Mouse (Mus musculus): Measurements from ENCODE around the gene Bsdc1. TPM values are rescaled to one million over a fixed set of nuclear protein-coding genes. Genes with fewer than 3 reads are reported as not detected.
"Not testable (repeated sequence)": the region's sequence is repeated elsewhere in the genome, so short reads cannot be mapped to it uniquely, and the experiment has no call there.

The Bsdc1 gene
- total RNA-seq, 2 experiments from 2014 or later: 48.2 to 52.0 TPM

DNA sequence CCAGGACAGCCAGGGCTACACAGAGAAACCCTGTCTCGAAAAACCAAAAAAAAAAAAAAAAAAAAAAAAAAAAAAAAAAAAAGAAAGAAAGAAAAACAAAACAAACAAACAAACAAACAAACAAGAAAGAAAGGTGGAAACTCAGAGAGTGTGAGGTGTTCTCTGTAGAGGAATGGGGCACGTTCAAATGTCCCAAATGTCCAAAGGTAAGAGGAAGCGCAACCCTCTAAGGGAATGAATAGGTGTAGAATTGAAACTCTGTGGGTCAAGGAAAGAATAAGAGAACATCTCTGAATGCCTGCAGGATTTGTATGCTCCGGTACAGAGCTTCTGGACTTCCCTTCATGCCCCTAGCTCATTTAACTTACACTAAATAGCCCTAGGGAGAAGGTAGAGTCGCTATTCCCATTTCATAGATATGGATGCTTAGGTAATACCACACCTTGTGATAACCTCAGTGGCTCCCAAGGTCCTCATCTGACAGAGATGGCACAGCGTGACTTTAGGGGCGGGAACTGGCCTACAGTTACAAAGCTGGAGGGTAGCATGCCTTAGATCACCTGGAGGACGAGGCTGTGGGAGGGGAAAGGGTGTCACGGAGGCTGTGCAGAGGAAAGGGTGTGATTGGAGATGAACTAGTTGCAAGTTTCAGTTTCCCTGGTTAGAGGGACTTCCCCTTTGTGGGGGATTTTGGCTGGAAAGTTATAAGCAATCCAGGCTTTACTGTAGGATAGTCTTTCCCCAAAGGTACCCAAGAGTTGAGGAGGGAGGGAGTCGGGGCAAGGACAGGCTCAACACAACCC is 46.3 kb downstream of the Bsdc1 start:
- DNase-seq (ENCODE audit: low spot score in 2 of 2): no peak
- intact Hi-C loops (cut with DNase I): no loop called here

DNA sequence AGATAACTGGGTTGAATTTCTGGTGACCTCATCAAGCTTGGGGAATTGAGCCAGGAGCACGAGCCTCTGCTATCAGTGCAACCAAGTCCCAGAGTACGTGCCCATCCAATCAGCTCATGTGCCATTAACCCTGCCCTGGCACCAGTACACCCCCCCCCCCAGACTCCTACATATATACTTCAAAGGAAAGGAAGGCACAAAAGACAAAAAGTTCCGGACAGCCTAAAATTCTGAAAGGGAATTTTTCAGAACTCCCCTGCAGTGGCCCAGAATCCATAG is 46.8 kb downstream of the Bsdc1 start:
- intact Hi-C loops (cut with DNase I): no loop called here
- DNase-seq (ENCODE audit: low spot score in 2 of 2): no peak

GRCm38 (mm10) chr4:129508834-129509600 is 47.6 kb downstream of the Bsdc1 start:
- intact Hi-C loops (cut with DNase I): no loop called here
- no peak for DNase-seq (ENCODE audit: low spot score in 2 of 2)

GRCm38 (mm10) chr4:129509650-129510049 is 48.3 kb downstream of the Bsdc1 start:
- intact Hi-C loops (cut with DNase I): no loop called here
- DNase-seq (ENCODE audit: low spot score in 2 of 2): no peak

DNA sequence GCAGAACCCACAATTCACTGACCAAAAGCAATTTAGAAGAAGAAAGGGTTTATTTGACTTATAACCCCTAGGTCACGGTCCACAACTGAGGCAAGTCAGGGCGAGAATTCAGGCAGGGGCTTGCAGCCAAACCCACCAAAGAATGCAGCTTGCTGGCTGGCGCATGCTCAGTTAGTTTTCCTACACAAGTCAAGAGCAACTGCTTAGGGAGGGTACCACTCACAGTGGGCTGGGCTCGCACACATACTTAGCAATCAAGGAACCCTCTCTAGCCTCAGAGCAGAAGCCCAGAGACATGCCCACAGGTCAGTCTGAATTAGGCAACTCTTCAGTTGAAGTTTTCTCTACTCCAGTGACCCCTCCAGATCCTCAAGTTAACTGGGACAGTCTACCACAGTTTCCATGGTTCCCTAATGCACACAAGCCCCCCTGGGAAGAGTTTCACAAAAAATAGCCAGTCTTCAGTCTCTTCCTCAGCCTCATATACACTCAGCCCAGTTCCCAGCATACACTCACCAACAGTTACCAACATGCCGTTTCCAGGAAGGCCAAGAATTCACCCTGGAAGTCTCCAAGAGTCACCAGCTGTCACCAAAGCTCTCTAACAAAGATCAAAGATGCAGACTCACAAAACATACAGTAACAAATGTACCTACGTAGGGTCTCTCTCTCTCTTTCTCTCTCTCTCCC is 49.5 kb downstream of the Bsdc1 start:
- no peak for DNase-seq (ENCODE audit: low spot score in 2 of 2)
- intact Hi-C loops (cut with DNase I): no loop called here

GRCm38 (mm10) chr4:129511413-129512096 is 50.2 kb downstream of the Bsdc1 start:
- intact Hi-C loops (cut with DNase I): no loop called here
- no peak for DNase-seq (ENCODE audit: low spot score in 2 of 2)

GRCm38 (mm10) chr4:129513086-129513767 is 51.8 kb downstream of the Bsdc1 start, which contains the start of gene Marcksl1:
Gene Marcksl1 (plus strand): TSS chr4:129513581.
- peak; percentile 89 to 93 for DNase-seq (ENCODE audit: low spot score in 2 of 2)
- intact Hi-C loops (cut with DNase I): no loop called here

DNA sequence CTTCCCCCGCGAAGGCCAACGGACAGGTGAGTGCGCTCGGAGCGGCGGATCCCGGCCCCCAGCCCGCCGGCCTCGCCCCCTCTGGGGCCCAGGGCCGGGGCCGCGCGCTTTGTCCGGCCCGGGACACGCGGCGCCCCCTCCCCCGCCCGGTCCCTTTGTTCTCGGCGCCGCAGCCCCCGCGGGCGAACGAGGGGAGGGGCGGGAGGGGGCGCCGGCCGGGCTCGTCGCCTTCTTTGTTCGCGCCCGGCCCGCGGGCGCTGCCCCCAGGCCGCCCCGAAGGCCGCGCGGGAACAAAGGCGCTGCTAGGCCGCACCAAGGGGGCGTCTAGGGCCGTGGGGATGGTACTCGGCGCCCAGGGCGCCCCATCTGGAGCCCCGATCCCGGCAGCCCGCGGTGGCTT is 52.5 kb downstream of the Bsdc1 start:
- intact Hi-C loops (cut with DNase I): loop anchor here (1.0 kb wide), 1 partner anchor 19 kb away; no protein-coding TSS in a partner anchor
- DNase-seq (ENCODE audit: low spot score in 2 of 2): no peak

DNA sequence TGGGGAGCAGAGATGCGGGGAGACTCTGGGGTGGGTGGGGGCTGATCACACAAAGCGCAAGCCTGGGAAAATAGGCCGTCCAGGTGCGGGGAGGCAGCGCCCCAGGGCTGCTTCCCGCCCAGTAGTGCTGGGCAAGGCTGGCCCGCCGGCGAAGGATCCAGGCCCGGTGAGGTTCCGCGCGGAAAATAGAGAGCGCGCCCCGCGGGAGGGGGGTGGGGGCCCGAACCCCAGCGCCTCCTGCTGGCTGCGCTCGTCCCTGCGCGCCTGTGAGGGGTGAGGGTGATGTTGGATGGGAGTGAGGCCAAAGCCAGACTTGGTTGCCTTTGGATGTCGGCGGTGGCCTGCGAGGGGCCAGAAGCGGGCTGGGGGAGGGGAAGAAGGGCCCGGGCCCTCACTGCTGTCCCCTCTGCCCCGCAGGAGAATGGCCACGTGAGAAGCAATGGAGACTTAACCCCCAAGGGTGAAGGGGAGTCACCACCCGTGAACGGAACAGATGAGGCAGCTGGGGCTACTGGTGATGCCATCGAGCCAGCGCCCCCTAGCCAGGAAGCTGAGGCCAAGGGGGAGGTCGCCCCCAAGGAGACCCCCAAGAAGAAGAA is 53.0 kb downstream of the Bsdc1 start:
- DNase-seq (ENCODE audit: low spot score in 2 of 2): peak; percentile 52 to 68
- intact Hi-C loops (cut with DNase I): loop anchor here (1.0 kb wide), 1 partner anchor 19 kb away; no protein-coding TSS in a partner anchor

DNA sequence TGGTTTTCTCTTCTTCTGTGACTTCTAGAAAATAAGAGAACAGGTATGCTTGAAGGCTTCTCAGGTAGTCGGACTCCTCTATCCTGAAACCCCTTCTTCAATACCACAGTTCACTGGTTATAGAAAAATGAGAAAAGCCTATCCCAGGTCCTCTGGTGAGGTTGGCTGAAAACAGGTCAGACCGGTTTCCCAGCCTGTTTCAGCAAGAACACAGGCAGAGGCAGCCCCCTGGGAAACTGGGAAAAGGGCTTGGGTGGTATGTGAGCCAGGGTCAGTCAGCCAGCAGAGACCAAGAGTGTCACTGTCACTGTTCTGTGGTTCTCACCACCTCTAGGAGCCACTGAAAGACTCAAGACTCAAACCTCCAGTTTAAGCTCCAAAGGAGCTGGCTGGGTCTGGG is 55.5 kb downstream of the Bsdc1 start:
- intact Hi-C loops (cut with DNase I): no loop called here
- no peak for DNase-seq (ENCODE audit: low spot score in 2 of 2)

GRCm38 (mm10) chr4:129518519-129518918 is 57.1 kb downstream of the Bsdc1 start:
- no peak for DNase-seq (ENCODE audit: low spot score in 2 of 2)
- intact Hi-C loops (cut with DNase I): no loop called here

DNA sequence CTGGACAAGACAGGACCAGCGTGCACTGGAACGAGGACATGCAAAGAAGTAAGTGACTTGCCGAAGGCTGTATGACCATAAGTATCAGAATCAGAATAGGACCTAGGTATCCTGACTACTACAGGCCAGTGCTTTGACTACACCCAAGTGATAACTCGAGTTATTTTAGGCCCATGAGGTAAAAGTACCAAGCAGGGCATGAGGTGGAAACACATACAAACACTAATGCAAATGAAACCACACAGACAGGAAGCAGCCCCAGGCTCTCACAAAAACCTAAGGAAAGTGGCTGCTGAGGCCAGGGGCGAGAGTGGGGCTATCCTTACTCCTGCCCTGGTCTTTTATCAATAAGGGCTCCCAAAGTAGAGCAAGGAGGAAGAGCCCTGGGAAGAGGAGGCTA is 64.0 kb downstream of the Bsdc1 start:
- intact Hi-C loops (cut with DNase I): no loop called here
- no peak for DNase-seq (ENCODE audit: low spot score in 2 of 2)

DNA sequence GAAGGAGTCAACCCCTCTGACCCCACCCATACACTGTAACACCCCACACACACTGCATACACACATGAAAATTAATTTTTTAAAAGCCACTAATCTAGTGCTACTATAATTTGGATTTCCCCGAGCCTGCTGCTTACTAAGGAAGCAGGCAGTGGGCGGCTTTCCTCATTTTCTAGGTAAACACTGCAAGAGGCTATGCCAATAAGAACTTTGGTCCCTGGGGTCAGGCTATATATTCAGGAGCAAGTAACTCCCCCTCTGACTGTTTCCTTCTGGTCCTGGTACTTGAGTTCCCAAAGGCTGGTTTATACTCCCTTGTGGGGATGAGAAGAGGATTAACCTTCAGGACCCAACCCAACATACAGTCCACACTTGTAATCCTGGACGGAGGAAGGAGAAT is 64.5 kb downstream of the Bsdc1 start:
- intact Hi-C loops (cut with DNase I): no loop called here
- DNase-seq (ENCODE audit: low spot score in 2 of 2): no peak

- DNase-seq (ENCODE audit: low spot score in 2 of 2); intact Hi-C loops (cut with DNase I): not testable (repeated sequence)
Observed at GRCm38 (mm10) chr4:129528901-129529300, 67.5 kb downstream of the Bsdc1 start.

Other genes starting within 250 kb of the Bsdc1 start
- 10 to 100 TPM; 17.9 to 21.1 TPM for gene C77080, start 200.2 kb upstream of the Bsdc1 start, total RNA-seq (2021)
- gene Sync, start 174.0 kb upstream of the Bsdc1 start, total RNA-seq (2021): 1 to 10 TPM; 1.2 to 2.2 TPM
- 100 to 1,000 TPM; 124 to 129 TPM for gene Rbbp4, start 126.2 kb upstream of the Bsdc1 start, total RNA-seq (2021)
- gene Zbtb8os, start 125.9 kb upstream of the Bsdc1 start, total RNA-seq (2021): 10 to 100 TPM; 22.4 to 23.5 TPM
- 1 to 10 TPM; 7.4 to 8.0 TPM for gene Zbtb8a, start 83.5 kb upstream of the Bsdc1 start, total RNA-seq (2021)
- 1 to 10 TPM; 4.4 TPM for gene Zbtb8b, start 20.7 kb upstream of the Bsdc1 start, total RNA-seq (2021)
- under 1 TPM; 0.29 to 0.44 TPM for gene Tssk3, start 29.4 kb downstream of the Bsdc1 start, total RNA-seq (2021)
- gene Fam229a, start 29.6 kb downstream of the Bsdc1 start, total RNA-seq (2021): under 1 TPM in 1 of 2 experiments, not detected in 1; 0.87 TPM
- 100 to 1,000 TPM; 538 to 599 TPM for gene Marcksl1, start 52.0 kb downstream of the Bsdc1 start, total RNA-seq (2021)
- 10 to 100 TPM; 27.2 to 30.2 TPM for gene Hdac1, start 81.1 kb downstream of the Bsdc1 start, total RNA-seq (2021)
- gene Lck, start 112.1 kb downstream of the Bsdc1 start, total RNA-seq (2021): 1 to 10 TPM; 5.5 to 8.5 TPM
- not detected for gene Fam167b, start 117.0 kb downstream of the Bsdc1 start, total RNA-seq (2021)
- gene Eif3i, start 139.1 kb downstream of the Bsdc1 start, total RNA-seq (2021): 100 to 1,000 TPM; 139 to 140 TPM
- gene Tmem234, start 139.1 kb downstream of the Bsdc1 start, total RNA-seq (2021): 100 to 1,000 TPM in 1 of 2 experiments, 10 to 100 TPM in 1; 91.8 to 105 TPM
- gene Dcdc2b, start 152.7 kb downstream of the Bsdc1 start, total RNA-seq (2021): 1 to 10 TPM; 2.7 to 3.9 TPM
- 10 to 100 TPM; 29.3 to 35.1 TPM for gene Iqcc, start 157.5 kb downstream of the Bsdc1 start, total RNA-seq (2021)
- 100 to 1,000 TPM; 103 to 110 TPM for gene Ccdc28b, start 162.4 kb downstream of the Bsdc1 start, total RNA-seq (2021)
- gene Txlna, start 179.5 kb downstream of the Bsdc1 start, total RNA-seq (2021): 10 to 100 TPM; 40.2 to 45.5 TPM
- gene Kpna6, start 211.2 kb downstream of the Bsdc1 start, total RNA-seq (2021): 10 to 100 TPM; 89.2 to 94.5 TPM
- gene Tmem39b, start 235.3 kb downstream of the Bsdc1 start, total RNA-seq (2021): 10 to 100 TPM; 12.6 to 15.3 TPM

All from left cerebral cortex, postnatal 14 days (tissue).